Mouse (Mus musculus) spleen, postnatal 14 days (tissue): ENCODE data around the gene Olfr459.

ENCODE experiments used
- DNase-seq, 2 experiments: peaks; one replicate each; pipeline ENCODE4 v3.0.0; 2021 to 2022; ENCODE audit warnings: low spot score in 2 of 2

The Olfr459 gene

DNA sequence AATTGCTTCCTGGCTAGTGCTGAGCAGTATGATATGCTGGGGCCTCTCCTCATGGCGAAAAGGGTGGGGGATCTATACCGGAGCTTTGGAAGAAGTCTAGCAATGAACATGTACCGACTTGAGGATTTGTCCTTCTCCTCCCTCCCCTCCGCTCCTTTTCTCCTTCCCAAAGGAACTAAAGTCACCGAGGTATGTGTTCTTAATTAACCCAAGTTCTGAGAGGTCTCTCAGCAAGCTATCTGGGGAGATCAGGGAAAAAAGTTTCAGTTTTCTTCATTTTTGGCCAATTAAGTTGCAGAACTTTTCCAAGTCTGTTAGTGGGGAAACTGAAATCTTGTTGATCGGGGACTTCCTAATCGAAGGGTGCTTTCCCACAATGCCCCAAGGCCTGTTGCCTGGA lies at the start of gene Olfr459:
Gene Olfr459 (minus strand): TSS at position 101 of the 400 bp plus-strand sequence.
- DNase-seq = no peak

DNA sequence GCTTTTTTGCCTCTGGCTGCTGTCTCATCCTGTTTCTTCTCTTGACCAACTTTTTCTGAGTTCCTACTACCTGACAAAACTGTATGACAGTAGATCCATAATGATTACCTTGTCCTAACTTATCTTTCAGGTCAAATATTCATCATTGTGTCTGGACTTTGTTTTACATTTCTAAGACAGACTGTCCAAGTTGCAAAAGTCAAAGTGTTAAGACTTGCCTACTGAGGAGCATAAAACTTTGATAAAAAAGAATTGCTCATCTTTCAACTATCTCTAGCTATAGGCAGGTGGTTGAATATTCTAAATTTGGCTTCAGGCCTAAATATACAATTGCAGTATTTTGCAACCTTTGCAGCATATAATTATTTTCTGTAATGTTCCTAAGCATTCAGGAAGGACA lies 49.1 kb upstream of the Olfr459 start:
- no peak for DNase-seq

DNA sequence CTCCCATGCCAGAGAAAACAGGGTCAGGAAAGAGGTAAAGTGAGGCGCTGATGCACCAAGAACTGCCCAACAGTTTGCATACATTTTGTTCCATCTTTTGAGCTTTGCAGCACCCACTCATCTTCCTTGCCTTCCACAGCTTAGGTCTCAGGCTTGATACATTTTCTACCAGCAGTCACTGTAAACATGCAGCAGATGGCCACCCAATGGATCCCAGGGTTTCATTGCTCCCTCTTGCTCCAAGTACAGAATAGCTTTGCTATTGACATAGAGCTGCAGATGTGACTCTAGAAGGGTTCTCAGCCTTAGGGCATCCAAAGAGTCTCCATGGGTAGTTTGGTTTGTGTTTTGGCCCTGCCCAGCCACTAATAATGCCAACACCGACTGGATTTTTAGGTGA lies 11.7 kb upstream of the Olfr459 start:
- no peak for DNase-seq

DNA sequence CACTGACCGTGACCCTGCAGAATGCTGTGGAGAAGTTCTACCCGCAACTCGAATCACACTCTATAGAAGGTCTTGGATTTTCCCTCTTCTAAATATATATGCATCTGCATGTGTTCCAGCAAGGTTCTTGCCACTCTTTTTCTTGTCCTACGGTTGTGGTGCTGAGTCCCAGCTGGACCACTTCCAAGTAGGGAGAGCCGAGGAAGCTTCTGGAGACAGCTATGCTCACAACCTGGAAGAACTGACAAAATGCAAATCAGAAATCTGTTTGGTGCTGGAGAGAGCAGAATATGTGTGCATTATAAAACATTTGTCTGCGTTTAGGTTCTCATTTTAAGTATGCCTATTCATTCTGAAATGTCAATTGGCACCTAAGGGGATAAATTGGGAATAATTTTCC lies 744 bp upstream of the Olfr459 start:
- no peak for DNase-seq

DNA sequence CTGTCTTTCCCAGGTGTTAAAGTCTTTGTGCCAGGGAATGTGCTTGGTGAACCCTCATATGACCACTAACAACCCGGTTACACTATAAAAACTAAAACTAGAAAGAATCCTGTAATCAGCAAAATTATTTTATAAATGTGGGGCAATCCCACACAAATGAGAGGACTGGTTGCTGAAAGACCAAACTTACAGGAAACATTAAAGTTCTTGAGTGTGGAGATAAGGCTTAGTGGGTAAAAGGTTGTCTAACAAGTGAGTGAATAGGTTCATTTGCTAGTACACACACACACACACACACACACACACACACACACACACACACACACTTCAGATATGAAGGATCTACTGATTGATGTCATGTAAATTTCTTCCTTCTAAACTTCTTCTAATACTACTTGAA lies 5.1 kb downstream of the Olfr459 start:
- DNase-seq = no peak

DNA sequence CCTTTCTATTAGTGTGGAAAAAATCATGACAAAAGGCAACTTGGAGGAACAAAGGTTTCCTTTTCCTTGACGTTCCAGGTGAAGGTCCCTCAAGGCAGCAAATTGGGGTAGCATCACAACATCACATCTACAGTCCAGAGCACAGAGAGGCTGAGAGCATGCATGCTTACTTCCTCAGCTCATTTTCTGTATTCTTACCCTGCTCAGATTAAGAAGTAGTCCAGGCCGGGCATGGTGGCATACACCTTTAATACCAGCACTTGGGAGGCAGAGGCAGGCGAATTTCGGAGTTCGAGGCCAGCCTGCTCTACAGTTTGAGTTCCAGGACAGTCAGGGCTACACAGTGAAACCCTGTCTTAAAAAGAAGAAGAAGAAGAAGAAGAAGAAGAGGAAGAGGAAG lies 10.7 kb downstream of the Olfr459 start:
- DNase-seq = no peak

DNA sequence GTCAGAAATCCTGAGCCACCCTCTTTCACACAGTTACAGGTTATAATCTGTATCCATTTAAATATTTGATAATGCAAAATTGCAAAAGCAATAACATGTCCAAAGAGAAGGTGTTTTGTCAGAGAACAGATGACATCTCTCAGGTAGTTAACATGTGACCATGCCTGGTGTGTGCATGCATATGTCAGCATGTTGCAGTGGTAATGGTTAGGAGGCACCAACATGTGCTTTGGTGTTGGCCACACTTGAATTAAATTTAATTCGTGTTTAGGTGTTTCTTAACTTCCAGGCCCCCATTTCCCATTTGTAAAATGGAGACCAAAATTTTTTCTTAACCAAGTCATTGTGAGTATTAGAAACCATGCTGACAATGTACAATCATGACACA lies 12.6 kb downstream of the Olfr459 start:
- no peak for DNase-seq

DNA sequence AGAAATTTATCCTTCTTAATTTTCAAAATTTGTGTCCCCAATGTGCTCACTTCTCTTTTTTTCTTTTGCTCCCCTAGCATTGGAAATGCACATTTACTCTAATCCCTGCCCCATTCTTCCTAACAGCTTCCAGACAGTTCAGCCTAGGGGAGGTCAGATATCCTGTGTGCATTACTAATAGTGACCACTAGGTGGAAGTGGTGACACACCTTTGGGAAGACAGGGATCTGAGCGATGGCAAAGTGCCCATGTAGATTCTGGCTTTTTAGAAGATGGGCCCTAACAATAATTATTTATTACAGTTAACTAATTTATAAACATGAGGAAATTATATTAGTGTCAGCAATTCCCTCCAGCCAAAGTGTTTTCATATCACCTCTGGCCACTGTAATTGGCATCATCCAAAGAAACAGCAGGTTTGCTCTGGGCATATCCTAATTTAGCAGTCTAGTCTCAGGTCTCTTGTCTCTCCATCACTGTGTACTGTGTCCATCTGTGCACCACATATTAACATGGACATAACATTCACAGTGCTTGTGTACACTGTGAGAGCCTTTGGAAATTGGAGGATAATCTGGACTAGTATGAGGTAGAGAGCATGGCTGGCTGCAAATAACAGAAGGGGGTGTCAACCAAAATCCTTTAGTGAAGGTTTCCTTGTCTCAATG lies 13.1 kb downstream of the Olfr459 start:
- DNase-seq = peak in 1 of 2 experiments; percentile 3

DNA sequence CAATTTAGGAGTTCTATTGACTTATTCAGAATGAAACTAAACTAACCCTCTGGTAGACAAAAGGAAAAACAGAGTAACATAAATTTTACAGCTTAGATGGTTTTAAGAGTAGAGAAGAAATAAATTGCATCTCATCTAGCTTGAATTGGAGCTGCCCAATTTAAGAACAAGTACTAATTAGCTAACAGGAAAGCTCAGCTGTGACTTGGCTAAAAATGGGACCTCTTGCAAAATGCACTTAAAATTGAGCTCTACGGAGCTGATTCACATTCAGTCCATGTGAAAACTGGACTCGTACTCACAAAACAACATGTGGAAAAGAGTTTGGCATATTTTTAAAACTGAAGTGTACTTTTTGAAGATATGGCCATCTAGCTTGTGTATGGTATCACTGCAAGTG lies 15.4 kb downstream of the Olfr459 start:
- no peak for DNase-seq

DNA sequence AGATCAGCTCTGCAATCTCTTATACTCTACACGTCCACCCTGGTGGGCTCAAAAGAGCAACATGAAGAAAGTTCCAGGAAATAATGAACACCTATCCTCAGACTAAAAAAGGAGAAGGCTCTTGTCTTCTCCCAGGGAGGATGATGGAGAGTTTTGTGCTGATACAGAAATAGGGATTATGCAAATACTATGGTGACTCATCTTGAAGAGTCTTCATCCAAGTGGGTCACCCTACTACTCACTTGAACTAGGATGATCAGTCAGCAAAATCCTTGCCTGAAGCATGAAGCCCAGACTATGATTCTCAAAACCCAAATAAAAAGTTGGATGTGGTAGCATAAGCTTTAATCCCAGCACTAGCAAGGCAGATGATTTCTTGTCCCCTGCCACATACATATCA lies 16.6 kb downstream of the Olfr459 start:
- DNase-seq = no peak

DNA sequence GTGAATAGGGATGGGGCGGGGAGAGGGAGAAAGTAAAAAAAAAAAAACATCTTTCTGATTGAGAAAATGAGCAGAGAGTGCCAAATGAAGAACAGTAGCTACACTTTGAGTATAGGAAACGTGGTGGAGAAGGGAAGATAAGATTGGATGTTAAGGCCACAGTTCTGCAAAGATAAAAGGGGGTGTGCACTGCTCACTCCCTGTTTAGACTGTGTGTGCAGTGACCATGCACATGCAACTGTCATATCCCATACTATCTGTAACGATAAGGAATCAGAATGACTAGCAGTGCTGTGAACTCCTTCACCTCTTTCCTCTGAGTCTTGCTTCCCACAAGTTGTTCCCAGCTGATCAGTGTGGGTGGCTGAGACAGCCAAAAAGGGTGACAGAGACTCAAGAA lies 17.8 kb downstream of the Olfr459 start:
- no peak for DNase-seq

DNA sequence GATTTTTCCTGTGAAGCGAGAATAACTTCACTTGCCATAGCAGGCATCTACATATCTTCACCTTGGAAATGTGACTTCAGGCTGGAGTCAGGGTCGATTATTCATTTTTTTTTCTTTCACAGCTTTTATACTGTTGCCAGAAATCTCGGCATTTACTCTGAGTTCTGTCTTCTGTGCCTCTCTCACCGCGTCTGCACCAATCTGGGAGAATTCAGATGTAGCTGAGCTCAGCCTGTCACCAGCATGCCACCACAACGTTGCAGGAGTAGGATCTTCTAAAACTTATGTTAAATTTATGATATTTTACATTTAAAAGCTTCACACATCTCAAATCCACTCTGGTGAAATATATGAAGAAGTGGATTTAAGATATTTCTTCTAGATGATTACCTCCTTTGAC lies 20.4 kb downstream of the Olfr459 start:
- DNase-seq = no peak

DNA sequence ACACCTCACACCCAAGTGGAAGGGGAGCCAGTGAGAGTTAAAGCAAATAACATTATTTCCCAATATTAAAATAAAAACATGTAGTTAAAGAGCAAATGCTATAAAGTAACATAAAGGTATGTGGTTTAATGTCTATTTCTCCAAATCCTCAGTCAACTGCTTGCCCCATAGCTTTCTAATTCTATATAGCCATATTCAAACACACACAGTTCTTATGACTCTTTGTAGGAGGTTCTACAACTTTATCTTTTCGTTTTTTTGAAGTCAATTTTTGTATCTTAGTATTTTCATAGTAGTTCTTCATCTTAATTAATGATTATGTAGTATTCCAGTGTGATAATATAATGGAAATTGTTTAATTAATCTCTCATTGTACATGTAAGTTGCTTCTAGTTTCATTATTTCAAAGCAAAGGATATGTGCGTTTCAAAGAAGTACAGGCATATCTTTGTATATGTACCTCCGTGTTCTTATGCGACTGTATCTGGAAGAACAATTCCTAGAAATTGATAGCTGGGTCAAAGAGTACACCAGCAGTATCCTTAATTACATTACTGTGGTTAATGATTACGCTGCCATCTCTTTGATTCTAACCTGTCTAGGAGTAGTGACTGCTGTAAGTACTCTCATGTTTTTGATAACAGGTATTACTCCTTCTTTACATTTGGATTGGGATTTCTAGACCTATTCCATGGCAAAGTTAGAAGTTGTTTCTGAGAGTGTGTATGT lies 30.1 kb downstream of the Olfr459 start:
- DNase-seq = no peak

DNA sequence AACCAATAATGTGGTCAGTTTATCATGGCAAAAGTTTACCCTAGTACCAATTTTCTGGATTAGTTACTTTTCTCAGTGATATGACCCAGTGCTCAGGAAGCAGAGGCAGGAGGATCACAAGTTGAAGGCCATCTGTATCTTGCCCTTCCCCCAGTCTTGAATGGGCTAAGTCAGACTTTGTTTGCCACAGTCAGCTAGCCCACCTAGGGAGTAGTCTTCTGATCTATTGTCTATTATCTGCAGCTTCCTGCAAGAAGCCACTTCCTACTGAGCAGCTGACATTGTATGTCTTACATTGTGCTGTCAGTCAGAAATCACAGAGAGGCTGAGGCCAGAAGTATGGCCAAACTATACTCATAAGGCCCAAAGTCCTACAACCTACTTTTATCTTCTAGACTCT lies 33.9 kb downstream of the Olfr459 start:
- no peak for DNase-seq

DNA sequence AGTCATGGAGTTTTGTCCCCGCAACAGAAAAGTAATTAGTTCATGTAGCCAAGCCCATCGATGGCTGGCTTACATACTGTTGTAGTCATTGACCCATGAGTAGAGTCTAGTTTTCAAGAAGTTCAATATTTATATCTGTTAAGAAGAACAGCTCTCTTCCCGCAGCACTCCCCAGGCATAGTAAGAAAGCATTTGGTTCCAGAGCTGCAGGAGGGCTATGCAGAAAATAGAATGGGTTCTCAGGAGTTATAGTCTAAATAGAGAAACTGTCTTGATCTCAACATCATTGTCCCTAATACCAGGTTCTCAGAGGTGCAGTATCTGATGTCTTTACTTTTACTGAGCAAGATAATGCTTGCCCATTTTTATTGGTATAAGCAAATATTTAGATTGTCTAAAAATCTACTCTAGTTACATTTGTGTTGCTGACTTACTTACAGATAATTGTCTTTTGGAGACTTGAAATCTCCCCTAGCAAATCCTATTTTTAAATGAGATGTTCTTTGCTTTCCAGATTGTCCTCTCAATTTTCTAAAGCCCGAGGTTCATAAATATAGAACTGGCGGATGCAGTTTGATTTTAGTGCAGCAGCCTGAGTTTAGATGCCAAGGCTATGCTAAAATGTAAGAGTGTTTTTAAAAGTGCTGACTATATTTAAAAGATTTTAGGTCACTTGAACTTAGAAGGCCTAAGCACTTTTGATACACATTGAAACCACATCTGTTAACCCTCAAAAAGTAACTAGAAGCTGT lies 40.1 kb downstream of the Olfr459 start:
- no peak for DNase-seq

DNA sequence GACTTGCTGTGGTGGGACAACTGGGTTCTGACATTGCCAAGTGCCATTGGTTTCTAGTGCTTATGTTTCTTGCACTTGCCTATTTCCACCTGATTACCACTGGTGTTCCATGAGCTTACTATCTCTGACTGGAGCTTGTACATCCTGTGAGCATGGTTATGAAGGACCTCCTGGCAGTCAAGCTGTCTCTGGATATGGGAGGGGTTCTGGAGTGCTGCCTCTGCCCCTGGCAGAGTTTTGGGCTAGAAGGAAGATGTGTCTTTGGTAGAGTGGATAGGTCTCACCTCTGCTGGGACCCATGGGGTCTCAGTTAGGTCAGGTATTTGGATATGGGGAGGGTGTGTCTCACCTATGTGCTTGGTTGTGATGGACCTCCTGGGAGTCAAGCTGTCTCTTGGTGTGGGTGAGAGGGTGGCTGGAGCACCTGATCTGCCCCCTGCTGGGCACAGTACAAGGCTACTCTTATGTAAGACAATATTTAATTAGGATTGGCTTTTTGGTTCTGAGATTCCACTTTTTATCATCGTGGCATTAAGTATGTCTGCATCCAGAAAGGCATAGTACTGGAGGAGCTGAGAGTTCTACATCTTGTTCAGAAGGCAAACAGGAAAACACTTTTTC lies 46.9 kb downstream of the Olfr459 start:
- DNase-seq = peak in 1 of 2 experiments; percentile 11

DNA sequence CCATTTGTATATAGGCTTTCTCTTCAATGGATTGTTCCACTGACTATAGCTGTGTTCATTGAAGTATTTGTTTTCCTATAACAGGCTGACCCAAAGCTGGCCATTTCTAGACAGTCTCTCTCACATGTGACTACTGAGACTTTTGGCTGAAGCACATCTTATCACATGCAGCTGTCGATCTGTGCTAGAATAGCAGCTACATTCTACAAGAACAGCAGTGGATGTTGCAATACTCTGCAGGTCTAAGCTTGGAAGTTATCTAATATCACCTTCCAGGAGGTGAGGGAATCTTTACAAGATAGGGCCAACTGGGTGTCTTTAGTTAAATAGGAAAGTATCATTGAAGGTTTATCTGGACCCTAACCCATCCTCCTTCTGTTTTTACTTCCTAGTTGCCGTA lies 53.5 kb downstream of the Olfr459 start:
- DNase-seq = no peak
